ENCODE assay signal across 8 mouse cellular contexts in genomic region chr17:56988921-56989430, GRCm38 (mm10). TPM values are rescaled to one million over a fixed set of nuclear protein-coding genes. Genes with fewer than 3 reads are reported as not detected.
A peak's percentile ranks its signal among the peaks of the same experiment; 100 is the strongest.
DNase-seq lines count a peak whose midpoint lies in the region; ATAC-seq lines count a peak whose summit lies in the region.
"Had no signal": no experiment of that assay in that cellular context is flagged by ENCODE, and none has a peak within 500 bp of the region (broad histone marks: within the 10 kb centered on the region; RNA-seq: fewer than 3 reads in every experiment).

No protein-coding gene starts in this region.

- H3K27me3 ChIP-seq in lung, embryonic 15.5 days = no peaks in the 10 kb centered on the region
- no peaks in the 10 kb centered on the region for H3K27me3 ChIP-seq in forebrain, embryonic 13.5 days
- H3K27me3 ChIP-seq in intestine, embryonic 15.5 days (replicated peaks) = no peaks in the 10 kb centered on the region
- no peaks in the 10 kb centered on the region for H3K27me3 ChIP-seq in neural tube, embryonic 13.5 days

- 69% methylated on average over 7 of the region's 7 CpGs for WGBS in lung, embryonic 15.5 days
- WGBS in forebrain, embryonic 13.5 days = 72% methylated on average over 7 of the region's 7 CpGs
- WGBS in intestine, embryonic 15.5 days = 66% methylated on average over 7 of the region's 7 CpGs
- WGBS in neural tube, embryonic 13.5 days = 77% methylated on average over 7 of the region's 7 CpGs

- H3K4me3 ChIP-seq in lung, embryonic 15.5 days = peak overlapping the region; percentile 74
- H3K4me3 ChIP-seq in forebrain, embryonic 13.5 days = peak overlapping the region; percentile 66
- H3K4me3 ChIP-seq in intestine, embryonic 15.5 days (replicated peaks) = peak overlapping the region; percentile 82
- H3K4me3 ChIP-seq in neural tube, embryonic 13.5 days = peak overlapping the region; percentile 64

- H3K27ac ChIP-seq in lung, embryonic 15.5 days = no peak overlapping the region
- H3K27ac ChIP-seq in forebrain, embryonic 13.5 days = no peak overlapping the region
- H3K27ac ChIP-seq in intestine, embryonic 15.5 days = peak overlapping the region; percentile 69; the same call in 1 of the 2 replicates
- H3K27ac ChIP-seq in neural tube, embryonic 13.5 days (replicated peaks) = peak overlapping the region; percentile 86

- H3K4me1 ChIP-seq in lung, embryonic 15.5 days = peaks cover 10% of the 10 kb centered on the region
- H3K4me1 ChIP-seq in forebrain, embryonic 13.5 days = peaks cover 8% of the 10 kb centered on the region
- H3K4me1 ChIP-seq in intestine, embryonic 15.5 days (replicated peaks) = peaks cover 9% of the 10 kb centered on the region; the same call in 1 of the 2 replicates
- peaks cover 22% of the 10 kb centered on the region for H3K4me1 ChIP-seq in neural tube, embryonic 13.5 days (replicated peaks)

- ATAC-seq in lung, embryonic 15.5 days (ENCODE audit: borderline replicate concordance, extremely low read depth, low FRiP score, low TSS enrichment) = no peak
- no peak for ATAC-seq in forebrain, embryonic 13.5 days
- ATAC-seq in intestine, embryonic 15.5 days = no peak
- ATAC-seq in neural tube, embryonic 13.5 days (ENCODE audit: low read depth) = no peak

- no peaks in the 10 kb centered on the region for H3K9me3 ChIP-seq in lung, embryonic 15.5 days
- no peaks in the 10 kb centered on the region for H3K9me3 ChIP-seq in forebrain, embryonic 13.5 days (replicated peaks)
- H3K9me3 ChIP-seq in intestine, embryonic 15.5 days = no peaks in the 10 kb centered on the region
- H3K9me3 ChIP-seq in neural tube, embryonic 13.5 days = no peaks in the 10 kb centered on the region

- DNase-seq in lung, postnatal 25 days (ENCODE audit: low spot score) = no peak
- DNase-seq in B cell, adult 2 months = no peak
- no peak for DNase-seq in adipocyte (ENCODE audit: low spot score)

- H3K9ac ChIP-seq in lung, embryonic 15.5 days = peak overlapping the region; percentile 56; the same call in 1 of the 2 replicates
- H3K9ac ChIP-seq in forebrain, embryonic 13.5 days = peak overlapping the region; percentile 78; the same call in 1 of the 2 replicates
- H3K9ac ChIP-seq in intestine, embryonic 15.5 days = peak overlapping the region; percentile 51; the same call in 1 of the 2 replicates
- H3K9ac ChIP-seq in neural tube, embryonic 13.5 days = peak overlapping the region; percentile 80

- H3K36me3 ChIP-seq in lung, embryonic 15.5 days = peaks cover 16% of the 10 kb centered on the region
- peaks cover 19% of the 10 kb centered on the region for H3K36me3 ChIP-seq in forebrain, embryonic 13.5 days (ENCODE audit: poor library complexity, severe bottlenecking)
- H3K36me3 ChIP-seq in intestine, embryonic 15.5 days = peaks cover 14% of the 10 kb centered on the region
- peaks cover 24% of the 10 kb centered on the region for H3K36me3 ChIP-seq in neural tube, embryonic 13.5 days

- H3K4me2 ChIP-seq in lung, embryonic 15.5 days = peak overlapping the region; percentile 89
- peak overlapping the region; percentile 72 for H3K4me2 ChIP-seq in forebrain, embryonic 13.5 days
- H3K4me2 ChIP-seq in intestine, embryonic 15.5 days (replicated peaks) = peak overlapping the region; percentile 67
- H3K4me2 ChIP-seq in neural tube, embryonic 13.5 days = peak overlapping the region; percentile 83

RNA-seq across cellular contexts. Expression of gene Clpp, which starts 1.1 kb away (rescaled TPM):
- 135 and 136 TPM in 2 replicates for polyA plus RNA-seq in lung, embryonic 15.5 days (2015; fragmentation: Nextera tagmentation; extraction: Ambion mirVana)
- polyA plus RNA-seq in forebrain, embryonic 13.5 days (2015; fragmentation: Nextera tagmentation; extraction: Ambion mirVana) = 171 and 183 TPM in 2 replicates
- polyA plus RNA-seq in intestine, embryonic 15.5 days (2015; fragmentation: Nextera tagmentation; extraction: Ambion mirVana) = 149 and 166 TPM in 2 replicates
- polyA plus RNA-seq in neural tube, embryonic 13.5 days (2015; fragmentation: Nextera tagmentation; extraction: Ambion mirVana) = 152 and 161 TPM in 2 replicates

RNA-seq across cellular contexts. Expression of gene Acer1, which starts 7.0 kb away (rescaled TPM):
- polyA plus RNA-seq in lung, embryonic 15.5 days (2015; fragmentation: Nextera tagmentation; extraction: Ambion mirVana) = not detected in 2 replicates
- polyA plus RNA-seq in forebrain, embryonic 13.5 days (2015; fragmentation: Nextera tagmentation; extraction: Ambion mirVana) = not detected in 2 replicates
- polyA plus RNA-seq in intestine, embryonic 15.5 days (2015; fragmentation: Nextera tagmentation; extraction: Ambion mirVana) = 0.46 and 1.00 TPM in 2 replicates
- not detected in 2 replicates for polyA plus RNA-seq in neural tube, embryonic 13.5 days (2015; fragmentation: Nextera tagmentation; extraction: Ambion mirVana)
- polyA plus RNA-seq: inflammation-experienced regulatory T-cells, adult 6 months had no signal

RNA-seq across cellular contexts. Expression of gene Alkbh7, which starts 8.2 kb away (rescaled TPM):
- 40.0 and 40.5 TPM in 2 replicates for polyA plus RNA-seq in lung, embryonic 15.5 days (2015; fragmentation: Nextera tagmentation; extraction: Ambion mirVana)
- 41.0 and 41.2 TPM in 2 replicates for polyA plus RNA-seq in forebrain, embryonic 13.5 days (2015; fragmentation: Nextera tagmentation; extraction: Ambion mirVana)
- 41.1 and 42.4 TPM in 2 replicates for polyA plus RNA-seq in intestine, embryonic 15.5 days (2015; fragmentation: Nextera tagmentation; extraction: Ambion mirVana)
- polyA plus RNA-seq in neural tube, embryonic 13.5 days (2015; fragmentation: Nextera tagmentation; extraction: Ambion mirVana) = 42.3 and 45.9 TPM in 2 replicates

RNA-seq across cellular contexts. Expression of gene Pspn, which starts 10.8 kb away (rescaled TPM):
- polyA plus RNA-seq in lung, embryonic 15.5 days (2015; fragmentation: Nextera tagmentation; extraction: Ambion mirVana) = 0.78 TPM in 1 of 2 replicates, not detected in the other
- polyA plus RNA-seq in forebrain, embryonic 13.5 days (2015; fragmentation: Nextera tagmentation; extraction: Ambion mirVana) = 0.43 TPM in 1 of 2 replicates, not detected in the other
- polyA plus RNA-seq in intestine, embryonic 15.5 days (2015; fragmentation: Nextera tagmentation; extraction: Ambion mirVana) = 0.45 TPM in 1 of 2 replicates, not detected in the other
- polyA plus RNA-seq in neural tube, embryonic 13.5 days (2015; fragmentation: Nextera tagmentation; extraction: Ambion mirVana) = 0.47 TPM in 1 of 2 replicates, not detected in the other

RNA-seq across cellular contexts. Expression of gene Gtf2f1, which starts 22.1 kb away (rescaled TPM):
- polyA plus RNA-seq in lung, embryonic 15.5 days (2015; fragmentation: Nextera tagmentation; extraction: Ambion mirVana) = 56.7 and 63.3 TPM in 2 replicates
- 77.6 and 85.6 TPM in 2 replicates for polyA plus RNA-seq in forebrain, embryonic 13.5 days (2015; fragmentation: Nextera tagmentation; extraction: Ambion mirVana)
- 60.0 and 61.8 TPM in 2 replicates for polyA plus RNA-seq in intestine, embryonic 15.5 days (2015; fragmentation: Nextera tagmentation; extraction: Ambion mirVana)
- polyA plus RNA-seq in neural tube, embryonic 13.5 days (2015; fragmentation: Nextera tagmentation; extraction: Ambion mirVana) = 72.5 and 72.9 TPM in 2 replicates

Comparison
In these comparisons a context has a peak if more than half of its experiments do, and no peak if none do; other contexts are left out.
1. H3K27ac ChIP-seq: peak in intestine, embryonic 15.5 days (single experiment) and neural tube, embryonic 13.5 days (single experiment); none in lung, embryonic 15.5 days (single experiment) and forebrain, embryonic 13.5 days (single experiment).
2. Peak in every context shown above with its lines, with median percentiles within 50 percentile points of each other: H3K4me2 ChIP-seq, H3K4me3 ChIP-seq and H3K9ac ChIP-seq.